Mouse (Mus musculus) naive thymus-derived CD4-positive, alpha-beta T cell, adult 2 months (primary cell): Measurements from ENCODE around the gene Zc3h6.

ENCODE experiments used
- DNase-seq: peaks from one replicate; pipeline ENCODE4 v3.0.0-alpha.2; 2011; ENCODE audit warnings: low read depth

Zc3h6 gene

GRCm38 (mm10) chr2:128966641-128967580, at the start of gene Zc3h6:
TSS of gene Zc3h6 (plus strand) at chr2:128967402.
- DNase-seq, result peak; percentile 99

GRCm38 (mm10) chr2:128924799-128925198, 42.4 kb upstream of the Zc3h6 start:
- no peak for DNase-seq

- peak; percentile 56 for DNase-seq
These were observed 38.8 kb upstream of the Zc3h6 start for GRCm38 (mm10) chr2:128928446-128928845.

- DNase-seq, result no peak
These were observed 36.5 kb upstream of the Zc3h6 start for GRCm38 (mm10) chr2:128930704-128931103.

GRCm38 (mm10) chr2:128936256-128936655, 30.9 kb upstream of the Zc3h6 start:
- DNase-seq, result no peak

- peak; percentile 99 for DNase-seq
These were observed 23.4 kb upstream of the Zc3h6 start, which contains the start of gene Zc3h8 for GRCm38 (mm10) chr2:128943538-128944528. TSS of gene Zc3h8 (minus strand) at chr2:128944077.

- DNase-seq, result peak; percentile 83
These were observed 19.1 kb upstream of the Zc3h6 start for GRCm38 (mm10) chr2:128947962-128948588.

GRCm38 (mm10) chr2:128954186-128954585, 13.0 kb upstream of the Zc3h6 start:
- no peak for DNase-seq

- no peak for DNase-seq
These were observed 1.6 kb upstream of the Zc3h6 start for GRCm38 (mm10) chr2:128965505-128966105.

GRCm38 (mm10) chr2:128966236-128966635, 966 bp upstream of the Zc3h6 start:
- no peak for DNase-seq

GRCm38 (mm10) chr2:128967661-128968441, 649 bp downstream of the Zc3h6 start, which contains the start of gene Gm10762:
TSS of gene Gm10762 (minus strand) at chr2:128967725.
- peak; percentile 68 for DNase-seq

GRCm38 (mm10) chr2:128968475-128969083, 1.4 kb downstream of the Zc3h6 start:
- no peak for DNase-seq

GRCm38 (mm10) chr2:128972301-128972700, 5.1 kb downstream of the Zc3h6 start:
- no peak for DNase-seq

- no peak for DNase-seq
These were observed 8.4 kb downstream of the Zc3h6 start for GRCm38 (mm10) chr2:128975572-128975971.

- DNase-seq, result no peak
These were observed 17.5 kb downstream of the Zc3h6 start for GRCm38 (mm10) chr2:128984746-128985145.

- DNase-seq, result no peak
These were observed 37.7 kb downstream of the Zc3h6 start for GRCm38 (mm10) chr2:129004872-129005271.

- no peak for DNase-seq
These were observed 39.1 kb downstream of the Zc3h6 start for GRCm38 (mm10) chr2:129006194-129006749.

GRCm38 (mm10) chr2:129008867-129009266, 41.7 kb downstream of the Zc3h6 start:
- peak; percentile 34 for DNase-seq

- DNase-seq, result no peak
These were observed 52.9 kb downstream of the Zc3h6 start for GRCm38 (mm10) chr2:129020106-129020505.

GRCm38 (mm10) chr2:129024820-129025219, 57.6 kb downstream of the Zc3h6 start:
- DNase-seq, result no peak
